In the genomic region with DNA sequence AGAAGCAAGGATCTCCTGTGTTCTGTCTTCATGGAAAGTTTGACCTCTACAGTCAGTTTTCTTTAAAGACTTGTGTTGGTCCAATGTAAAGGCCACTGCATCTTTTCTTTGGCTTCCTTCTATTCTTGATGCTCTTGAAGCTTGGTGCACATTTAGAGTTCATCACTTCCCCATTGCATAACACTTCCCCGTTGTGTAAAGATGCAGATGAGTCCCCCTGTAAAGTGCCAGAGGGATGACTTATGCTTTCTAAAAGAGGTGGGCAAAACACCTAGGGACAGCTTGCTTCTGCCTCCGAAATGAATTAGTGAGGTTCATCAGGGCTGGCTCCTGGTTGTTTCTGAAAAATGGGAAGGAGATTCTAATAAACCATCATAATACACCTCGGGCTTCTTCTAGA, we compare ENCODE assay signal across 17 mouse cellular contexts.
"Had no signal": no experiment of that assay in that cellular context is flagged by ENCODE, and none has a peak within 500 bp of the region (broad histone marks: within the 10 kb centered on the region; RNA-seq: fewer than 3 reads in every experiment).

No protein-coding gene starts in this region.

- H3K4me1 ChIP-seq: lung, embryonic 15.5 days; megakaryocyte, embryonic 14.5 days; midbrain, embryonic 13.5 days; midbrain, embryonic 15.5 days; neural tube, embryonic 12.5 days; stomach, embryonic 15.5 days had no signal

- H3K4me3 ChIP-seq: lung, embryonic 15.5 days; megakaryocyte, embryonic 14.5 days; midbrain, embryonic 13.5 days; midbrain, embryonic 15.5 days; neural tube, embryonic 12.5 days; stomach, embryonic 15.5 days had no signal

- H3K9ac ChIP-seq: lung, embryonic 15.5 days; midbrain, embryonic 13.5 days; midbrain, embryonic 15.5 days; neural tube, embryonic 12.5 days; stomach, embryonic 15.5 days had no signal

- DNase-seq: lung, adult 18-20 months; lung, postnatal 14 days; lung, postnatal 36 days; right cerebral cortex, postnatal 14 days; thymus, adult 18-20 months; thymus, postnatal 14 days; thymus, postnatal 36 days had no signal

- H3K9me3 ChIP-seq: lung, embryonic 15.5 days; midbrain, embryonic 13.5 days; midbrain, embryonic 15.5 days; neural tube, embryonic 12.5 days; stomach, embryonic 15.5 days had no signal

- H3K27ac ChIP-seq: lung, embryonic 15.5 days; macrophage; midbrain, embryonic 13.5 days; midbrain, embryonic 15.5 days; neural tube, embryonic 12.5 days; stomach, embryonic 15.5 days; stomach, postnatal 0 days had no signal

- ATAC-seq: lung, postnatal 0 days; midbrain, embryonic 13.5 days; midbrain, embryonic 15.5 days had no signal

- H3K4me2 ChIP-seq: lung, embryonic 15.5 days; midbrain, embryonic 11.5 days; midbrain, embryonic 13.5 days; midbrain, embryonic 15.5 days; neural tube, embryonic 12.5 days; stomach, embryonic 15.5 days had no signal

- H3K27me3 ChIP-seq: lung, embryonic 15.5 days; megakaryocyte, embryonic 14.5 days; midbrain, embryonic 13.5 days; midbrain, embryonic 15.5 days; neural tube, embryonic 12.5 days; stomach, embryonic 15.5 days had no signal

- H3K36me3 ChIP-seq: lung, embryonic 15.5 days; midbrain, embryonic 13.5 days; midbrain, embryonic 15.5 days; neural tube, embryonic 12.5 days; stomach, embryonic 15.5 days had no signal
